Comparison of ENCODE assay signal across 10 mouse cellular contexts in genomic region chr9:54787760-54788159, GRCm38 (mm10). TPM values are rescaled to one million over a fixed set of nuclear protein-coding genes. Genes with fewer than 3 reads are reported as not detected.
DNase-seq lines count a peak whose midpoint lies in the region; ATAC-seq and TF ChIP-seq lines count a peak whose summit lies in the region.
"Had no signal": no experiment of that assay in that cellular context is flagged by ENCODE, and none has a peak within 500 bp of the region (broad histone marks: within the 10 kb centered on the region; RNA-seq: fewer than 3 reads in every experiment).

No protein-coding gene starts in this region.

- no peak overlapping the region for H3K4me3 ChIP-seq in heart, embryonic 14.5 days (ENCODE audit: control insufficient read depth in 1 of 2, insufficient read depth in 1 of 2, low read depth in 1 of 2, low read length in 2 of 2)
- H3K4me3 ChIP-seq in forebrain, postnatal 0 days (ENCODE audit: low read depth, low read length), result no peak overlapping the region
- no peak overlapping the region for H3K4me3 ChIP-seq in limb, embryonic 13.5 days
- H3K4me3 ChIP-seq: lung, embryonic 15.5 days had no signal

- TF ChIP-seq CTCF in forebrain, postnatal 0 days (IDR thresholded peaks at IDR 0.05; ENCODE audit: low read depth), result no peak

- 10% methylated on average over 8 of the region's 8 CpGs for WGBS in heart, embryonic 14.5 days
- WGBS in forebrain, postnatal 0 days, result 15% methylated on average over 8 of the region's 8 CpGs
- 19% methylated on average over 8 of the region's 8 CpGs for WGBS in limb, embryonic 13.5 days

- H3K27ac ChIP-seq in heart, embryonic 14.5 days (replicated peaks in 1 of 2; ENCODE audit: control insufficient read depth in 1 of 2, insufficient read depth in 1 of 2, low read depth in 2 of 2, low read length in 2 of 2), result peak overlapping the region; percentile 16 to 33; a peak in 3 of 4 replicates
- H3K27ac ChIP-seq in forebrain, postnatal 0 days (ENCODE audit: low read depth, low read length), result no peak overlapping the region
- peak overlapping the region; percentile 84; the same call in 1 of the 2 replicates for H3K27ac ChIP-seq in limb, embryonic 13.5 days
- H3K27ac ChIP-seq: lung, embryonic 15.5 days had no signal

- no peaks in the 10 kb centered on the region for H3K36me3 ChIP-seq in heart, embryonic 14.5 days (ENCODE audit: control insufficient read depth, insufficient read depth, low read length)
- no peaks in the 10 kb centered on the region for H3K36me3 ChIP-seq in forebrain, postnatal 0 days (ENCODE audit: insufficient read depth)
- H3K36me3 ChIP-seq in limb, embryonic 13.5 days, result no peaks in the 10 kb centered on the region
- H3K36me3 ChIP-seq: G1E; lung, embryonic 15.5 days had no signal

- no peak for DNase-seq in heart, adult 18-20 months
- peak; percentile 71 for DNase-seq in adipocyte (ENCODE audit: low spot score)
- no peak for DNase-seq in forebrain, postnatal 0 days
- DNase-seq in layer of hippocampus, postnatal 36 days, result no peak
- DNase-seq in left cerebral cortex, adult 9 months (ENCODE audit: low spot score in 2 of 2), result no peak

- peaks cover 27 to 28% of the 10 kb centered on the region in 2 experiments for H3K4me1 ChIP-seq in heart, embryonic 14.5 days (ENCODE audit: control insufficient read depth in 2 of 2, insufficient read depth in 2 of 2, low read length in 2 of 2)
- H3K4me1 ChIP-seq in forebrain, postnatal 0 days (ENCODE audit: insufficient read depth), result no peaks in the 10 kb centered on the region
- H3K4me1 ChIP-seq in limb, embryonic 13.5 days, result peaks cover 58% of the 10 kb centered on the region

- no peaks in the 10 kb centered on the region for H3K9me3 ChIP-seq in heart, embryonic 14.5 days (ENCODE audit: control insufficient read depth, low read length)
- no peaks in the 10 kb centered on the region for H3K9me3 ChIP-seq in forebrain, postnatal 0 days (ENCODE audit: low read length)
- H3K9me3 ChIP-seq in limb, embryonic 13.5 days, result no peaks in the 10 kb centered on the region
- H3K9me3 ChIP-seq: G1E; lung, embryonic 15.5 days had no signal

- ATAC-seq in heart, embryonic 14.5 days (ENCODE audit: insufficient number of reproducible peaks, insufficient read depth, low FRiP score, low read depth), result no peak
- peak; percentile 80 for ATAC-seq in forebrain, postnatal 0 days
- peak; percentile 66 for ATAC-seq in limb, embryonic 13.5 days (ENCODE audit: low FRiP score, low read depth)
- no peak for ATAC-seq in monocyte, adult 5-6 weeks (replicated peaks; ENCODE audit: insufficient number of reproducible peaks, low FRiP score, low TSS enrichment, poor library complexity, severe bottlenecking)

- H3K27me3 ChIP-seq in heart, embryonic 14.5 days (ENCODE audit: control insufficient read depth, insufficient read depth, low read length), result no peaks in the 10 kb centered on the region
- H3K27me3 ChIP-seq in forebrain, postnatal 0 days (ENCODE audit: insufficient read depth, low read length), result no peaks in the 10 kb centered on the region
- no peaks in the 10 kb centered on the region for H3K27me3 ChIP-seq in limb, embryonic 13.5 days
- H3K27me3 ChIP-seq: lung, embryonic 15.5 days had no signal

- H3K4me2 ChIP-seq in heart, embryonic 14.5 days (ENCODE audit: low read length), result no peak overlapping the region
- H3K4me2 ChIP-seq in forebrain, postnatal 0 days (ENCODE audit: low read depth), result no peak overlapping the region
- no peak overlapping the region; the same call in 1 of the 2 replicates for H3K4me2 ChIP-seq in limb, embryonic 13.5 days (replicated peaks)
- H3K4me2 ChIP-seq: lung, embryonic 15.5 days had no signal

- no peak overlapping the region for H3K9ac ChIP-seq in heart, embryonic 14.5 days (ENCODE audit: low read length)
- no peak overlapping the region for H3K9ac ChIP-seq in forebrain, postnatal 0 days
- no peak overlapping the region for H3K9ac ChIP-seq in limb, embryonic 13.5 days
- H3K9ac ChIP-seq: lung, embryonic 15.5 days had no signal

RNA-seq across cellular contexts. Expression of gene Crabp1, which starts 23.2 kb away (rescaled TPM):
- 7.0 and 13.8 TPM in 2 replicates for polyA plus RNA-seq in heart, embryonic 14.5 days (2014; fragmentation: Nextera tagmentation; extraction: Ambion mirVana)
- total RNA-seq in heart, adult 18-20 months (2021), result not detected
- total RNA-seq in forebrain, postnatal 0 days (2014; rRNA removed), result 28.4 and 74.1 TPM in 2 replicates
- 106 and 110 TPM in 2 replicates for polyA plus RNA-seq in forebrain, postnatal 0 days (2015; fragmentation: Nextera tagmentation; extraction: Ambion mirVana)
- polyA plus RNA-seq in limb, embryonic 13.5 days (2015; fragmentation: Nextera tagmentation; extraction: Ambion mirVana), result 572 and 589 TPM in 2 replicates
- total RNA-seq in layer of hippocampus, postnatal 36 days (2021), result 1 to 10 TPM; 1.2 TPM
- not detected in 3 replicates for total RNA-seq in monocyte, adult 5-6 weeks (2017)
- total RNA-seq: G1E had no signal
- polyA plus RNA-seq: G1E had no signal

RNA-seq across cellular contexts. Expression of gene Wdr61, which starts 53.4 kb away (rescaled TPM):
- polyA plus RNA-seq in heart, embryonic 14.5 days (2014; fragmentation: Nextera tagmentation; extraction: Ambion mirVana), result 103 and 105 TPM in 2 replicates
- 10 to 100 TPM; 28.9 to 37.4 TPM for total RNA-seq in heart, adult 18-20 months (2021)
- total RNA-seq in forebrain, postnatal 0 days (2014; rRNA removed), result 69.0 and 72.6 TPM in 2 replicates
- polyA plus RNA-seq in forebrain, postnatal 0 days (2015; fragmentation: Nextera tagmentation; extraction: Ambion mirVana), result 93.2 and 109 TPM in 2 replicates
- polyA plus RNA-seq in limb, embryonic 13.5 days (2015; fragmentation: Nextera tagmentation; extraction: Ambion mirVana), result 156 and 174 TPM in 2 replicates
- 10 to 100 TPM; 60.9 to 62.5 TPM for total RNA-seq in layer of hippocampus, postnatal 36 days (2021)
- total RNA-seq in monocyte, adult 5-6 weeks (2017), result 32.9 to 54.9 TPM (median 49.8 TPM) in 3 replicates

Comparison
In these comparisons a context has a peak if more than half of its experiments do, and no peak if none do; other contexts are left out.
1. ATAC-seq: peak in forebrain, postnatal 0 days (single experiment) and limb, embryonic 13.5 days (single experiment); none in heart, embryonic 14.5 days (single experiment) and monocyte, adult 5-6 weeks (single experiment).
2. RNA of gene Crabp1, which starts 23.2 kb away (total RNA-seq): 28.4 to 74.1 TPM in forebrain, postnatal 0 days; 1.2 TPM in layer of hippocampus, postnatal 36 days, not detected in heart, adult 18-20 months and not detected in monocyte, adult 5-6 weeks; every median in the first group is over 10 times any median in the second.